Mouse (Mus musculus): ENCODE measurements around the gene P2rx2.

The P2rx2 gene

GRCm38 (mm10) chr5:110342648-110343284 lies at the start of gene P2rx2:
TSS of gene P2rx2 (minus strand) at chr5:110343212.
- no peak for DNase-seq

GRCm38 (mm10) chr5:110392727-110393126 lies 49.7 kb upstream of the P2rx2 start:
- DNase-seq = no peak

DNA sequence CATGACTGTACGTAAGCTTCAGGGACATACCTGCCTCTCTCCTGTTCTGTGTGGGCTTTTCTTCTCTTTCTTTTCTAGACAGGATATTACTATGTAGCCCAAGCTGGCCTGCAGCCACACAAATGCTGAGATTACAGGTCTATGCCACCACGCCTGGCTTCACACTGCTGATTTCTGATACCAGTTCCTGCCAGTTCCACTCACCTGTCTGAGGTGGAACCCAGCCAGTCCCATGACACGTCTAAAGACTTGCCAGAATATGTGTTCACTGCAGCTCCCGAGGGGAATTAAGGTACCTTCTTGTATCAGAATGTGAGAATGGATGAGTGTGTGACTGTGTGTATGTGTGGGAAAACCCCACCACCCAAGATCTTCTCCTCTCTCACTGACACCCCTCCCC lies 47.6 kb upstream of the P2rx2 start:
- DNase-seq = no peak

GRCm38 (mm10) chr5:110387332-110387731 lies 44.3 kb upstream of the P2rx2 start:
- DNase-seq = no peak

DNA sequence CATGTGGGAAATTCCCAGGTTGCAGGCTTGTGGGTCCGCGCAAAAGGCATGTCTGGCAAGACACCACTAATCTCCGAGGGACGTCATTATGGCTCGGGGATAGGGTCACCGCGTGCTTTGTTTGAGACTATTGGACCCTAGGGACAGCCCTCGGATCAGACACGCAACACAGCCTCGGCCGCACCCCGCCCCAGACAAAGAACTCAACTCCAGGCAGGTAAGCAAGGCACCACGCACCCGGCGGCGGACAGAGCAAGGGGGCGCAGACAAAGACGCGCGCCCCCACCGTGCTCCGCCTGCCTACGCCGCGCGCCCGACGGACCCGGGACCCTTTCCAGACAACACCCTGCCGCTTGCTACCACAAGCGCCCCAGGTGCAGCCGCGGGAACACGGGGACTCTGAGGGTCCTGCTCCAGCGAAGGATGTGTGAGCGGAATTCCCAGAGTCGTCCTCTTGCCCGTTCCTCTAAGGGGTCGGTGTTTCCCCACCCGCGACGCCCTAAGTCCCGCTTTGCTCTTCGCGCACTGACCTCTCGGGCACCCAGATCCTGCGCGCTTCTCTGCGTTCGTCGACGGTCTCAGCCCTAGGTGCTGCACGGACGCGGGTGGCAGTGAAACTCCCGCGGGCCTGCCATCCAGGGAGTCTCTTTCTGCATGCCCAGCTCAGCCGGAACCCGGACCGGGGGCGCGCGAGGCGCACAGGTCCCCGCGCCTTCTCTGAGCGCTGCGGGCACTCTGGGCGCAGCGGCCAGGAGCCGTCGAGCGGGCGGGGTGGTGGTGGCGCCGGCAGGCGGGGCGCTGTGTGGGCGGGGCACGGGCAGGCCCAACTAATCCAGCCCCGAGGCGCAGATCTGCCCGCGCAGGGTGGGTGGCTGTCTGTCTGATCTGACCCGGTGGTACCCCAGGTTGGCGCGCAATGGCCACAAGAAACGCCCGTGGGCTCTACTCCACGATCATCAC lies 43.6 kb upstream of the P2rx2 start:
- peak; percentile 76 for DNase-seq

DNA sequence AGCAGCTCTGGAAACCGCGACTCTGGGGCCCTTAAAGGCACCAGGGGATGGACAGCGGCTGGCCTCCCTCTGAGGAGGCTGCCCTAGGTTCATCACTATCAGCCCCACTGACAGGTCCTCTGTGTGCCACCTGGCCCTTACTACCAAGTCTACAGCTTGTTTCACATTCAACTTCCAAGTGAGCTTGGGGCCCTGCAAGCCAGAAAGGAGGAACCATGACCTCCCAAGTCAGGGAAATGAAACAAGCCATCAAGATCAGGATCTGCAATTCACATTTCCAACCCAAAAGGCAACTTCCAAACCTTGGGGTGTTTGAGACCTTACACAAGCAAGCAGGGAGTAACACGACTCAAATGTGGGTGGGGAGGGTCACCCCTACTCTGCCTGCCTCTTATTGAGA lies 42.3 kb upstream of the P2rx2 start:
- no peak for DNase-seq

GRCm38 (mm10) chr5:110384491-110384890 lies 41.5 kb upstream of the P2rx2 start:
- DNase-seq = no peak

DNA sequence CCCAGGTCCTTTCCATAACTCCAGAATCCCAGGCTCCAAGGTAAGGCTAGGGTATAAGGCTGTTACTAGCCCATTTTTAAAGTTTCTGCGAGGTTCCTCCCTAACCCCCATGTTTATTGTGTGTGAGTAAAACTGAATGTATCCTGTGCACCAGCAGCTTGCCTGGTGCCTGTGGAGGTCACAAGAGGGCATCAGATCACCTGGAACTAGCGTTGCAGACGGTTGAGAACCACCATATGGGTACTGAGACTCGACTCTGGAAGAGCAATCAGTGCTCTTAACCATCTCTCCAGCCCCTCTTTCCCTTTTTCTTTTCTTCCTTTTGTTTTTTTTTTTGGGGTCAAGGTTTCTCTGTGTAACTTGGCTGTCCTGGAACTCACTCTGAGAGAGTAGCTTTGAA lies 36.8 kb upstream of the P2rx2 start:
- no peak for DNase-seq

- DNase-seq = no peak
Measured at GRCm38 (mm10) chr5:110379086-110379485, 36.1 kb upstream of the P2rx2 start.

- no peak for DNase-seq
Measured at GRCm38 (mm10) chr5:110378181-110378583, 35.2 kb upstream of the P2rx2 start.

DNA sequence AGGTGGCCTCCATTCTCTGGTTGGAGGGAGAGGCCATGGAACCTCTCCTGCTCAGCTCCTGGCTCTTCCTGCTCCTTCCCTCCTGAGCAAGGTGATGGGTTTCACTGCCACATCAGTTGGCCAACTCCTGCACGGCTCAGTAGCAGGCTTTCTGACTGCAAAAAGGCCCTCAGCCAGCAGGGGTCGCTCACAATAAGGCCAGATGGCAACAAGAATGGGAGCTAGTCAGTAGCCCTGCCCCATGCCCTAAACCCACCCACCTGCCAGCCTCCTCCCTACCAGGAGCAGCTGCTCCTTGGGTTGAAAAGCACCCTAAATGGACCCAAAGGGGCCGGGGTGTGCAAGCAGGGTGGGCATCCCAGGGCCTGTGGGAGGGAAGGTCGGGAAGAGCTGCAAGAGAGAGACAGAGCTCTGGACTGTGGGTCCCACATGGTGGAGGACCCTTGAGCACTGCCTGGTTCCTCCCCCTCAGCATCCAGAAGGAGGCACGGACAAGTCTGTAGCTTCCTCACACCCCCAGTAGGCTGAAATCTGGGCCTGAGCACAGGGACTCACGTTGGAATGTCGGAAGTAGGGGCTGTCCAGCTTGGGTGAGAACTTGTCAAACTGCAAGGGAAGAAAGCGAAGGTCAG lies 33.9 kb upstream of the P2rx2 start:
- peak; percentile 80 for DNase-seq

DNA sequence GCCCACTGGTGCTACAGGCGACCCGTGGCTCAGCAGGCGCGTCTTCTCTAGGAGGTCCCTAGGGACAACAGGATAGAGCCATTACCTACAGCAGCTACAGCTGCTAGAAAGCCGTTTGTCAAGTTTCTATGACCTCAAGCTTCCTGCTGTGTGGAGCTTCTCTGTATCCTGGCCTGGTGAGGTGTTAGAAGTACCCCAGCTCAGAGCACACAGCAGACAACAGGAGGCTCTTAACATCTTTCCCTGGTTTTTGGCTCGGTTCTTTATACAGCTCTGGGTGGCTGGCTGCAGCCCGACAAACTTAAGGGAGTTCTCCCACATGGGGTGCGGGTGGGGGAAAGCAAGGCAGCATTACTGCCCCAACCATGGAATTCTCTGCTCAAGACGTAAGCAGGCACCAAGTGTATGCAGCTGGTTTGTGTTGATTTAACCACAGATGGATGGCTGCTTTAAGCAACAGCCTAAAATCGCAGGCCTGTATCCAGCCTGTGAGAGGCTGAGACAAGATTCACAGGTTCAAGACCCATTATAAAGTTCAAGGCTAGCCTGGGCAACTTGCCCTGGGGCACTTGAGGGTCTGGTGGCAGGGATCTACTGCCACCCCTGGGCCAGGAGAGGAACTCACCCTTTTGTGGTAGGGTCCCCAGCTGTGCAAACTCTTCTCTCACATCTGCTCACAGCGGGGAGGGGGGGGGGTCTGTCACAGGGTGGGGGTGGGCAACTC lies 21.0 kb upstream of the P2rx2 start:
- no peak for DNase-seq

DNA sequence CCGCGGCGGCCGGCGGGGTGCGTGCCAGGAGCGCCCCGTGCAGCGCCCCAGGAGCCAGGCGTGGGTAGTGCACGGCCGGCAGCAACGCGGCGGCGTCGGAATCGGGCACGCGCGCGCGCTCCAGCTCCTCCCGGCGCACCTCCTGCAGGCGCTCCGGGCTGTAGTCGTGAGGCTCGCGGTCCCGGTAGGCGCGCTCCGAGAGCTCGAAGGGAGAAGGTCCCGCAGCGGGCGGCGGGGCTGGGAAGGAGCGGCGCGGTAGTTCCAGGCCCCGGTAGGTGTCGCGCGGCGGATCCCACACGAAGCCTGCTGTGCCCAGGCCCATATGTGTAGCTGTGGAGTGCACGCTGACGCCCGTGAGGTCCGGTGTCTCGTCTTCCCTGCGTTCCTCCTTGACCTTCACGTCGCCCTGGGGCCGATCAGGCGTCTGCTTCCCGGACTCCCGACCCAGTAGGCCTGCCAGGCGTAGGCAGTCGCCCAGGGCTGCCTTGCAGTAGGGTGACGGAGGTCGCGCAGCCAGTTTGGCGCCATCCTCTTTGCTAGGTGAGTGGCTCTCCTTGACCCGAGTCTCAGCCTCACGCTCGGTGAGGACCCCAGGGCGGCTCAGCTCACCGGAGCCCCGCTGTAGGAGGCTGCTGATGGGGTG lies 20.3 kb upstream of the P2rx2 start:
- DNase-seq = peak; percentile 81

DNA sequence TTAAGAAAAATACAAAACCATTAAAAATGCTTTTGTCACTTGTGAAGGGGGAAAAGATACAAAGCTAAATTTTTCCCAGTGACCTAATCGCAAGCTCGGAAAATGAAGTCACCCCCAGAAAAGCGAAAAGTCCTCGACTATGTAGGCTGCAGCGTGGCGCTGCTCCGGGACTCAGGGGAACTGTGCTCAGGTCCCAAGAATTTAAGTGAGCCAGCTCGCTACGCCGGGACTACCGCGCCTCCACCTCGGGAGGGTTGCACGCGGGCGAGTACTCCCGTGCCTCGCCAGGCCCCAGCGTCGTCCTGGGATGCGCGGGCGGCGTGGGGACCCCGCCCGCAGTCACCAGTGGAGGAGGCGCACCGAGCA lies 19.8 kb upstream of the P2rx2 start:
- no peak for DNase-seq

DNA sequence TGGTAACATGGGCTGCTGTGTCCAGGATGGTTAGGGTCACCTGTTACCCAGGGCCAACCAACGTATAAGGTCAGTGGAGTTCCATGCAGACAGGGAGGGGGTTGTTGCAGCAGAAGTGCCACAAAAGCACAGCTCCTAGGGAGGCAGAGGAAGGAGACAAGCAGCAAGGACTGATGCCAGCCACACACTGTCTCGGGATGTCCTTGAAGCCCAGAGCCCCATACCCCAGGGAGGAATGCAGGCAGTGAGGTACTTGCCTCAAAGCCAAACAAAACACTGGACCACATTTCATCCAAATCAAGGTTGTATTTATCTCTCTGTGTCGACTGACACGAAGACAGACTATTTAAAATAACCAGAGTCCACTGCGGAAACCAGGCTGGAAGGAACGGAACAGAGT lies 18.5 kb upstream of the P2rx2 start:
- no peak for DNase-seq

- DNase-seq = peak; percentile 87
Measured at GRCm38 (mm10) chr5:110357531-110358179, 14.6 kb upstream of the P2rx2 start.

DNA sequence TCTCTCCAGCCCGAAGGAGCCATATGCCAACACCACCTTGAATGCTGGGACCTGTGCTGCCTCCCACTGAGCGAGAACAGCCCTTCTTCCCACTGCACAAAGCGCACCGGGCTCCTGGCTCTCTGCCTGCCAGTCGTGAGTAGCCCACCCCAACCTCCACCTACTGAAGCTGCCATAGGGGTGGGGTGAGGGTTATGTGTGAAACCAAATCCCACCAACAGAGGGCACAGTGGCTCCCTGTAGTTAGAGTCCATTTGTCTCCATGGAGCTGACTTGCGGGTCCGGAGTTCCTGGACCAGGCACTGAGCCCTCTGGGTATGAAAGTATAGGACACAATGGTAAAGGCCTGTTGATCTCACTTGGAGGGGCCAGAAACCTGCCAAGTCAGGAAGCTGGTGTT lies 11.7 kb upstream of the P2rx2 start:
- DNase-seq = no peak

- DNase-seq = no peak
Measured at GRCm38 (mm10) chr5:110347006-110347405, 4.0 kb upstream of the P2rx2 start.

- DNase-seq = no peak
Measured at GRCm38 (mm10) chr5:110345553-110345952, 2.5 kb upstream of the P2rx2 start.

DNA sequence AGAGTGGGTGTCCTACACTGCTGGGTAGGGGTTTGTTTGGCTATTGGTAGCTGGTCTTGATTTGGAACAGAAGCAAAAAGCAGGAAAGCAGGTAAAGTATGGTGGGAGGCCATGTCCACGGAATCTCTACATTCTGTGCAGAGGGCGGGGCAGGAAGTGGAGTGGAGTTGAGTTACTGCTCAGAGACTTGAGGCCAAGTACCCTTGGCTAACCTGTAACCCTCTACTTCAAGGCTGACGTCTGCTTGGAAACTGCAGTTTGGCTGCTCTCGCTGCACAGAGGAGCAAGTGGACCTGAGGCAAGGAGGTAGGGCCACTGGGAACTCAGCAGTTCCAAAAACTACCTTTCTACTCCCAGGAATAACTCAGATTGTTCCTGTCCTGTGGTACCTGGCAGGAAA lies 1.5 kb upstream of the P2rx2 start, which contains the start of gene Lrcol1:
Lrcol1 (plus strand) TSS at position 207 of the 400 bp plus-strand sequence.
- no peak for DNase-seq

- no peak for DNase-seq
Measured at GRCm38 (mm10) chr5:110338792-110339191, 4.2 kb downstream of the P2rx2 start.

DNA sequence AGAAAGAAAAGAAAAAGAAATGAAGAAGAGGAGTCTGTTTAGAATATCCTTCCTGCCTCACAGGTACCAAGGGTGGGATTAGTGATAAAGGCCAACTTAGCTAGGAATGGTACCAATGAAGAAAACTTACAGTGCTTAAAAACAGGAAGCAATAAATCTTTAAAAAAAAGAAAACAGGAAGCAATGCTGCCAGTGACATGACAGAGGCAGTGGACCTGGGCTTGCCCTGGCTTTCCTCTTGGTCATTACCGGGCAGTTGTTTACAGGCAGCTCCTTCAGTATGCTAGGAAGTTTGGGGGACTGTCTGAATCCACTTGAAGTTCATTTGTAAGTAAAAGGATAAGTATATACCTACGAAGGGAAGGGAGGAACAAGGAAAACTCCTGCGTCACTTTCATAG lies 12.5 kb downstream of the P2rx2 start:
- no peak for DNase-seq

Data from right cerebral cortex, postnatal 14 days (tissue).